Mouse (Mus musculus): ENCODE results near the gene Cep295nl. TPM values are rescaled to one million over a fixed set of nuclear protein-coding genes. Genes with fewer than 3 reads are reported as not detected.
"Not testable (repeated sequence)": the region's sequence is repeated elsewhere in the genome, so short reads cannot be mapped to it uniquely, and the experiment has no call there.

Gene Cep295nl
- polyA plus RNA-seq, 1 experiment from 2014 or later = 0.74 TPM

- ATAC-seq (ENCODE audit: insufficient number of reproducible peaks, insufficient read depth, low FRiP score, low TSS enrichment, low read depth) = no peak
- Histone ChIP-seq H3K9ac (no peak overlapping the region), H3K4me1 (peaks cover 40% of the 10 kb centered on the region), H3K27me3 (no peaks in the 10 kb centered on the region), H3K27ac (peak overlapping the region; percentile 23; the same call in 1 of the 2 replicates), H3K4me2 (no peak overlapping the region), H3K4me3 (no peak overlapping the region), H3K9me3 (no peaks in the 10 kb centered on the region), H3K36me3 (peaks cover 45% of the 10 kb centered on the region)
- WGBS = 77% methylated on average over 7 of the region's 7 CpGs
Measured at GRCm38 (mm10) chr11:118321500-118321899, 20.8 kb downstream of the Cep295nl start.

DNA sequence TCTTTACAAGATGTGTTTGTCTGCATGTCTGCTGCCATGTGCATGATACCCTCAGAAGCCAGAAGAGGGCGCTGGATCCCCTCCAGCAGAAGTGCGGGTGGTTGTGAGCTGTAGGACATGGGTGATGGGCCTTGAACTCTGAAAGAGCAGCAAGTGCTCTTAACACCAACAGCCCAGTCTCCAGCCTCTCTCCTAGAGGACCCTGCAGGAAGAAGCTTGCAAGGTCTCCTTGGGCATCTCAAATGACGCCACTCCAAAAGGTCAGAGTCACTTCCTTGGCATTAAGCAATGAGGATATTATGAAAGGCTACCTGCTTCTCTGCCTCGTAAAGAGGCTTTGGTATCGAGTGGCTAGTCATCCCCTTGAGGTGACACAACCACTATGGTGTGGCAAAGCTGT is 23.6 kb downstream of the Cep295nl start:
- Histone ChIP-seq H3K4me1 (peaks cover 12% of the 10 kb centered on the region), H3K4me2 (no peak overlapping the region), H3K9me3 (no peaks in the 10 kb centered on the region), H3K27ac (no peak overlapping the region), H3K27me3 (no peaks in the 10 kb centered on the region), H3K4me3 (no peak overlapping the region), H3K36me3 (peaks cover 64% of the 10 kb centered on the region), H3K9ac (no peak overlapping the region)
- 60% methylated on average over 5 of the region's 5 CpGs for WGBS
- no peak for ATAC-seq (ENCODE audit: insufficient number of reproducible peaks, insufficient read depth, low FRiP score, low TSS enrichment, low read depth)

DNA sequence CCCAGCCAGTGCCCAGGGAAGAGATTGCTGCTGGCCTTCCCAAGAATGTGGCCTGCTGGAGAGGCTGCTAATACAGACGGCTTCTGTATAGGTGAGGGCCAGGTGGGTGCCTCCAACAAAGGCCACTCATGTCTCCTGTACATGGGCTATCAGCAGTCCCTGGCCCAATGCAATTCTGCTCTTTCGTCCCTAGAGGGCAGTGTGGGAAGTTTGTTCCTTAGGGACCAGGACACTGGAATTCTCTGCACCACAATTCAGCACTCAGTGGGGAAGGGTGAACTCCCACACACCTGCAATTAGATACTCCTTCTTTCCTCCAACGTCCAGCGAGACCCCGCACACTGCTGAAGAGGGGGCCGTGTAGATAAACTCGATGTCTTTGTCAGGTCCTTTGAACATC is 25.2 kb downstream of the Cep295nl start:
- Histone ChIP-seq H3K9ac (no peak overlapping the region), H3K4me2 (no peak overlapping the region), H3K4me1 (0 out of 2 replicates have a peak, but pooled peaks cover 3% of the 10 kb centered on the region), H3K36me3 (peaks cover 79% of the 10 kb centered on the region), H3K27ac (no peak overlapping the region), H3K4me3 (no peak overlapping the region), H3K9me3 (no peaks in the 10 kb centered on the region), H3K27me3 (no peaks in the 10 kb centered on the region)
- WGBS = 21% methylated on average over 7 of the region's 7 CpGs
- ATAC-seq (ENCODE audit: insufficient number of reproducible peaks, insufficient read depth, low FRiP score, low TSS enrichment, low read depth) = no peak

DNA sequence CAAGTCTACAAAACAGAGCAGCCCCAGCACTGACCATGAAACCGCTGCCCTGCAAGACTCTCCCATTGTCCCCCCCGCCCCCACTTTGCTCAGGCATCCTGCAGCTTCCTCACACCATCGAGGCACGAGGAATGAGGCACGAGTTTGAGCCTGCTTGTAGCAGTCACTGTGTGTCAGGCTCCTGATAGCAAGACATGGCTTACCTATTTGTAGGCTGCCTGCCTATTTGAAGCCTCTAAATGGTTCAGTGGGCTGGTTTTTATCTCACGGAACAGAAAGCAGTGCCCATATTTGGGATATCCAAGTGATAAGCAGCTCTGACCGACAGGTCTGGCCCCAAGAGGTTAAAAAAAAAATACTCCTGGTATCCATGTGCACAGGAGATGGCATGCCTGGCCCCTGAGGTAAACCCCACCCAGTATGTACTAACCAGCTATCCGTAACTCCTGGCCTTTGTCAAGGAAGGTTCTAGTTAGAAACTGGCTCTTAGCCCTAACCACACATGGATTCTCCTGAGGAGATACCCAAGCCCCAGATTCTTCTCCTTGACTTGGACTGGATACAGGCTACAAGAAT is 26.0 kb downstream of the Cep295nl start:
- Histone ChIP-seq H3K9ac (no peak overlapping the region), H3K4me2 (no peak overlapping the region), H3K36me3 (peaks cover 87% of the 10 kb centered on the region), H3K27me3 (no peaks in the 10 kb centered on the region), H3K9me3 (no peaks in the 10 kb centered on the region), H3K4me3 (no peak overlapping the region), H3K4me1 (no peaks in the 10 kb centered on the region), H3K27ac (no peak overlapping the region)
- 83% methylated on average over 8 of the region's 8 CpGs for WGBS
- no peak for ATAC-seq (ENCODE audit: insufficient number of reproducible peaks, insufficient read depth, low FRiP score, low TSS enrichment, low read depth)

GRCm38 (mm10) chr11:118312132-118312723 is 30.1 kb downstream of the Cep295nl start:
- H3K9me3 ChIP-seq = peaks cover 13% of the 10 kb centered on the region
- peaks cover 91% of the 10 kb centered on the region for H3K36me3 ChIP-seq
- no peak overlapping the region for H3K4me3 ChIP-seq
- no peaks in the 10 kb centered on the region for H3K27me3 ChIP-seq
- H3K9ac ChIP-seq = no peak overlapping the region
- no peak overlapping the region for H3K4me2 ChIP-seq
- no peak overlapping the region for H3K27ac ChIP-seq
- ATAC-seq (ENCODE audit: insufficient number of reproducible peaks, insufficient read depth, low FRiP score, low TSS enrichment, low read depth) = no peak
- H3K4me1 ChIP-seq = no peaks in the 10 kb centered on the region
- 85% methylated on average over 6 of the region's 6 CpGs for WGBS

DNA sequence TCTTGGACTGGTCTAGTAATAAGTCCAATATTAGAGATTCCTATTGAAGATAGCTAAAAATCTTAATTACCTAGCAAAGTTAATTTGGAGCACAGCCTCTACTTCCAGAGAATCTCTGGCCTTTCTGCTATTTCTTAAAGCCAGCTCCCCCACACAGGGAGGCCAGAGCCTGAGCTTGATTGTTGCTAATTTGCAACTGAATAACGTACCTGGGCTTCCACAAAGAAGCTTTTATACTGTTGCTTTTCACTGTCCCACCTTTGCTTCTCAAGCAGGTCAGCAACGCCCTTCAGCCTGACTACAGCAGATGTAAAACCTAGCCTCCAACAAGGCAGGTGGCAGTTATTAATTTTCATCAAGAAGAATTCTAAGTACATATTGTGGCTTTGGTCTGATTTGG is 34.3 kb downstream of the Cep295nl start:
- Histone ChIP-seq H3K9me3 (peaks cover 13% of the 10 kb centered on the region), H3K36me3 (peaks cover 79% of the 10 kb centered on the region)
- not testable (repeated sequence) for H3K4me1 ChIP-seq; H3K9ac ChIP-seq; H3K27ac ChIP-seq; H3K4me3 ChIP-seq; ATAC-seq (ENCODE audit: insufficient number of reproducible peaks, insufficient read depth, low FRiP score, low TSS enrichment, low read depth); H3K4me2 ChIP-seq; H3K27me3 ChIP-seq
- 79% methylated on average over 2 of the region's 2 CpGs for WGBS

GRCm38 (mm10) chr11:118303959-118304358 is 38.3 kb downstream of the Cep295nl start:
- H3K27ac ChIP-seq; H3K4me3 ChIP-seq; H3K9me3 ChIP-seq; ATAC-seq (ENCODE audit: insufficient number of reproducible peaks, insufficient read depth, low FRiP score, low TSS enrichment, low read depth); H3K9ac ChIP-seq; H3K4me2 ChIP-seq; H3K4me1 ChIP-seq; H3K27me3 ChIP-seq: not testable (repeated sequence)
- WGBS = 95% methylated on average over 4 of the region's 4 CpGs
- H3K36me3 ChIP-seq = peaks cover 62% of the 10 kb centered on the region

DNA sequence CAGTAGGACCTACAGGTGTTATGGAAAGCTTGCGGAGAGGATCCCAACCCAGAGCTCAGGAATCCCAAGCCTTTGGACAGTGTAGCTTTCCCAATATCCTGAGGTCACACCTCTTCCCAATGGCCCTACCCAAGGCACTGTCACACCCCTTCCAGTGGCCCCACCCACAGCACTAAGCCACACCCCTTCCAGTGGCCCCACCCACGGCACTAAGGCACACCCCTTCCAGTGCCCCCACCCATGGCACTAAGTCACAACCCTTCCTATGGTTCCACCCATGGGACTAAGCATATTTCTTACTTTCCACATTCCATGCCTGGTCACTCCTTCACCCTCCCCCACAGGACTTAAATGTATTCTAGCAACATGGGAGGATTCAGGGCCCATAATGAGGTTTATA is 43.5 kb downstream of the Cep295nl start:
- H3K36me3 ChIP-seq = peaks cover 39% of the 10 kb centered on the region
- no peak for ATAC-seq (ENCODE audit: insufficient number of reproducible peaks, insufficient read depth, low FRiP score, low TSS enrichment, low read depth)

GRCm38 (mm10) chr11:118297967-118298366 is 44.3 kb downstream of the Cep295nl start:
- H3K4me2 ChIP-seq = no peak overlapping the region
- no peaks in the 10 kb centered on the region; the same call in 1 of the 2 replicates for H3K4me1 ChIP-seq
- H3K27me3 ChIP-seq = no peaks in the 10 kb centered on the region
- no peak overlapping the region for H3K27ac ChIP-seq
- no peak for ATAC-seq (ENCODE audit: insufficient number of reproducible peaks, insufficient read depth, low FRiP score, low TSS enrichment, low read depth)
- H3K4me3 ChIP-seq = no peak overlapping the region
- H3K9ac ChIP-seq = no peak overlapping the region
- no peaks in the 10 kb centered on the region for H3K9me3 ChIP-seq
- WGBS = 77% methylated on average over 3 of the region's 3 CpGs
- peaks cover 31% of the 10 kb centered on the region for H3K36me3 ChIP-seq

More for the DNA sequence above, 43.5 kb downstream of the Cep295nl start:
- Histone ChIP-seq H3K4me1 (no peaks in the 10 kb centered on the region; the same call in 1 of the 2 replicates), H3K9ac (no peak overlapping the region), H3K9me3 (no peaks in the 10 kb centered on the region), H3K4me3 (no peak overlapping the region), H3K27ac (no peak overlapping the region), H3K27me3 (no peaks in the 10 kb centered on the region), H3K4me2 (no peak overlapping the region)
- 78% methylated on average over 2 of the region's 2 CpGs for WGBS

DNA sequence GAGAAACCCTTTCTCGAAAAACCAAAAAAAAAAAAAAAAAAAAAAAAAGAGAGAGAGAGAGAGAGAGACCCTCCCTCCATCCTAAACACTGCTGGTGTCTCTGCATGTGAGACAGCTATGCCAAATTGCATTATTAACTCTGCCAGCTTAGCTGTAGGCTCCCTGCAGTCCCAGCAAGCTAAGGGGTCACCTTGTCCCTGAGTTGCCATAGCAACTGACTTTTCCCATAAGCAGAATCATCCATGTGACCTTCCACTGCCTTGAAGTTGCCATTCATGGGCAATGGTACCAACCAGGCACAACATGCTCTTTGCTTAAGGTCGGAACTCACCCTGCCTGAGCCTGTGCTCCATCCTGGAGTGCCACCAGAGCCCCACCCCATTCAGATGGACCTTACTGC is 47.3 kb downstream of the Cep295nl start:
- no peak for ATAC-seq (ENCODE audit: insufficient number of reproducible peaks, insufficient read depth, low FRiP score, low TSS enrichment, low read depth)
- 83% methylated on average over 2 of the region's 2 CpGs for WGBS

DNA sequence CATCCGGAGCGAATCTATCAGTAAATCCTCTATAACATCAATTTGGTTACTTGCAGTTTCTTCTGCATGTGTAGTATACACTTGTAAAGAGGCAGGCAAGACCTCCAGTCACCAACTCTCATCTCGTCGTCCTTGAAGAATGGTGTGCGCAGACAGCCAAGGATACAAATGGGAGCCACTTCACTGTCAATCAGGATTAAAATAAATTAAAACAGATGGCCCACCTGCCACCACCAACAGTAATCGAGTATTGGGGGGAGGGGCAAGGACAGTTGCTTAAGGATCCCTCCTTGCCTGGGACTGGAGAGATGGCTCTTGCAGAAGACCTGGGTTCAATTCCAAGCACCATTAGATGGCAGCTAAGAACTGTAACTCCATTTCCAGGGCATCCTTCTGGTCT is 49.6 kb downstream of the Cep295nl start:
- Histone ChIP-seq H3K4me1 (peaks cover 15% of the 10 kb centered on the region), H3K4me2 (no peak overlapping the region), H3K9me3 (no peaks in the 10 kb centered on the region), H3K4me3 (no peak overlapping the region), H3K9ac (no peak overlapping the region), H3K36me3 (peaks cover 1% of the 10 kb centered on the region), H3K27me3 (no peaks in the 10 kb centered on the region), H3K27ac (no peak overlapping the region)
- no peak for ATAC-seq (ENCODE audit: insufficient number of reproducible peaks, insufficient read depth, low FRiP score, low TSS enrichment, low read depth)
- WGBS = 55% methylated on average over 6 of the region's 6 CpGs

More for the DNA sequence above, 47.3 kb downstream of the Cep295nl start:
- Histone ChIP-seq H3K27ac (no peak overlapping the region), H3K9ac (no peak overlapping the region), H3K9me3 (no peaks in the 10 kb centered on the region), H3K36me3 (peaks cover 8% of the 10 kb centered on the region; the same call in 1 of the 2 replicates), H3K4me3 (no peak overlapping the region), H3K4me2 (no peak overlapping the region), H3K4me1 (peaks cover 4% of the 10 kb centered on the region), H3K27me3 (no peaks in the 10 kb centered on the region)
